In the genomic region with DNA sequence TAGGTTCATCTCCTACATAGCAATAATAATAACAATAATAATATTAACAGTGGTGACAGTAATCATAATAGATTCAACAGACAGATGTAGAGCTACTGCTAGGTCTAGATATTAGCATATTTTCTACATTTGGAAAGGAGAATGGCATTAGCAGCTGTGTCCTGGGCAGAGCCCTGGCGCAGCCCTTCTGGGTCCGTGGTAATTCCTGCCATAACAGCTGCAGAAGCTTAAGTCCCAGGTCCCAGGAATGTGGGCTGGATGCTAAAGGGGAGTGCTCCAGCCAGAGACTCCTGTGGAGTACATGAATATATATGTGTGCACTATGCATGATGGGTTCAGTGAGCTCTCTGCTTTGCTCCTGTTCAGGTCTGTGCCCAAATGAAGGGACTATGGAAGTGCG, we compare ENCODE assay signal across 20 mouse cellular contexts.
DNase-seq lines count a peak whose midpoint lies in the region; ATAC-seq lines count a peak whose summit lies in the region.
"Had no signal": no experiment of that assay in that cellular context is flagged by ENCODE, and none has a peak within 500 bp of the region (broad histone marks: within the 10 kb centered on the region; RNA-seq: fewer than 3 reads in every experiment).

No protein-coding gene starts in this region.

- 83% methylated on average over 3 of the region's 3 CpGs for whole genome bisulfite sequencing in hindbrain, embryonic 10.5 days
- WGBS in hindbrain, embryonic 14.5 days: 65% methylated on average over 3 of the region's 3 CpGs
- 60% methylated on average over 3 of the region's 3 CpGs for WGBS in neural tube, embryonic 13.5 days
- WGBS in neural tube, embryonic 15.5 days: 62% methylated on average over 3 of the region's 3 CpGs
- WGBS in hindbrain, embryonic 12.5 days: 71% methylated on average over 3 of the region's 3 CpGs
- 46% methylated on average over 3 of the region's 3 CpGs for WGBS in limb, embryonic 15.5 days

- no peaks in the 10 kb centered on the region for H3K36me3 ChIP-seq in hindbrain, embryonic 10.5 days
- H3K36me3 ChIP-seq in hindbrain, embryonic 14.5 days (replicated peaks; ENCODE audit: control insufficient read depth, insufficient read depth): no peaks in the 10 kb centered on the region
- H3K36me3 ChIP-seq in neural tube, embryonic 13.5 days: no peaks in the 10 kb centered on the region
- no peaks in the 10 kb centered on the region for H3K36me3 ChIP-seq in neural tube, embryonic 15.5 days
- H3K36me3 ChIP-seq in hindbrain, embryonic 12.5 days: no peaks in the 10 kb centered on the region
- H3K36me3 ChIP-seq in limb, embryonic 15.5 days: no peaks in the 10 kb centered on the region
- H3K36me3 ChIP-seq: forebrain, embryonic 15.5 days; heart, embryonic 15.5 days; intestine, embryonic 15.5 days; midbrain, embryonic 13.5 days had no signal

- H3K4me2 ChIP-seq in hindbrain, embryonic 14.5 days (replicated peaks): no peak overlapping the region
- H3K4me2 ChIP-seq in neural tube, embryonic 13.5 days: no peak overlapping the region
- H3K4me2 ChIP-seq in neural tube, embryonic 15.5 days: no peak overlapping the region
- no peak overlapping the region for H3K4me2 ChIP-seq in hindbrain, embryonic 12.5 days (replicated peaks)
- H3K4me2 ChIP-seq in limb, embryonic 15.5 days: no peak overlapping the region
- H3K4me2 ChIP-seq: forebrain, embryonic 15.5 days; heart, embryonic 15.5 days; intestine, embryonic 15.5 days; midbrain, embryonic 13.5 days had no signal

- DNase-seq in hindbrain, embryonic 10.5 days (ENCODE audit: low spot score): no peak
- DNase-seq in hindbrain, embryonic 14.5 days (ENCODE audit: low spot score): no peak
- no peak for DNase-seq in frontal cortex, postnatal 10 days (ENCODE audit: low spot score in 2 of 2)
- DNase-seq: B cell, adult 2 months; cerebellum, adult 2 months; heart, postnatal 4 days; kidney, postnatal 4 days; layer of hippocampus, adult 9-11 months; liver, postnatal 0 days; retina, postnatal 1 day; right cerebral cortex, postnatal 4 days had no signal

- 0 out of 2 replicates have a peak, but pooled peaks cover 4% of the 10 kb centered on the region for H3K9me3 ChIP-seq in hindbrain, embryonic 10.5 days
- H3K9me3 ChIP-seq in hindbrain, embryonic 14.5 days (ENCODE audit: control insufficient read depth, low read length): no peaks in the 10 kb centered on the region
- no peaks in the 10 kb centered on the region for H3K9me3 ChIP-seq in neural tube, embryonic 13.5 days
- H3K9me3 ChIP-seq in neural tube, embryonic 15.5 days (replicated peaks): no peaks in the 10 kb centered on the region
- H3K9me3 ChIP-seq in hindbrain, embryonic 12.5 days (replicated peaks): no peaks in the 10 kb centered on the region
- no peaks in the 10 kb centered on the region for H3K9me3 ChIP-seq in limb, embryonic 15.5 days
- H3K9me3 ChIP-seq: forebrain, embryonic 15.5 days; heart, embryonic 15.5 days; intestine, embryonic 15.5 days; midbrain, embryonic 13.5 days had no signal

- H3K27me3 ChIP-seq in hindbrain, embryonic 10.5 days (ENCODE audit: insufficient read depth, poor library complexity, severe bottlenecking): 0 out of 2 replicates have a peak, but pooled peaks cover 4% of the 10 kb centered on the region
- no peaks in the 10 kb centered on the region for H3K27me3 ChIP-seq in hindbrain, embryonic 14.5 days (ENCODE audit: control insufficient read depth, insufficient read depth, low read length)
- no peaks in the 10 kb centered on the region for H3K27me3 ChIP-seq in neural tube, embryonic 13.5 days
- no peaks in the 10 kb centered on the region for H3K27me3 ChIP-seq in neural tube, embryonic 15.5 days (replicated peaks)
- no peaks in the 10 kb centered on the region for H3K27me3 ChIP-seq in hindbrain, embryonic 12.5 days
- H3K27me3 ChIP-seq in limb, embryonic 15.5 days: no peaks in the 10 kb centered on the region
- H3K27me3 ChIP-seq: forebrain, embryonic 15.5 days; heart, embryonic 15.5 days; intestine, embryonic 15.5 days; midbrain, embryonic 13.5 days had no signal

- H3K4me1 ChIP-seq in hindbrain, embryonic 10.5 days (replicated peaks): peaks cover 10% of the 10 kb centered on the region
- H3K4me1 ChIP-seq in hindbrain, embryonic 14.5 days (replicated peaks; ENCODE audit: control insufficient read depth, insufficient read depth, low read length): peaks cover 7% of the 10 kb centered on the region
- H3K4me1 ChIP-seq in neural tube, embryonic 13.5 days (replicated peaks): peaks cover 22% of the 10 kb centered on the region
- H3K4me1 ChIP-seq in neural tube, embryonic 15.5 days: peaks cover 23% of the 10 kb centered on the region
- H3K4me1 ChIP-seq in hindbrain, embryonic 12.5 days: peaks cover 11% of the 10 kb centered on the region
- peaks cover 26% of the 10 kb centered on the region for H3K4me1 ChIP-seq in limb, embryonic 15.5 days
- H3K4me1 ChIP-seq: intestine, embryonic 15.5 days; midbrain, embryonic 13.5 days had no signal

- no peak overlapping the region for H3K9ac ChIP-seq in hindbrain, embryonic 14.5 days
- H3K9ac ChIP-seq in neural tube, embryonic 13.5 days: no peak overlapping the region
- H3K9ac ChIP-seq in neural tube, embryonic 15.5 days (replicated peaks): no peak overlapping the region
- no peak overlapping the region for H3K9ac ChIP-seq in hindbrain, embryonic 12.5 days
- H3K9ac ChIP-seq in limb, embryonic 15.5 days: no peak overlapping the region
- H3K9ac ChIP-seq: forebrain, embryonic 15.5 days; heart, embryonic 15.5 days; intestine, embryonic 15.5 days; liver, postnatal 0 days; midbrain, embryonic 13.5 days had no signal

- peak overlapping the region; percentile 50; the same call in 1 of the 2 replicates for H3K27ac ChIP-seq in hindbrain, embryonic 10.5 days
- H3K27ac ChIP-seq in hindbrain, embryonic 14.5 days: no peak overlapping the region
- 0 out of 2 replicates have a peak overlapping the region, but pooled peaks have one; percentile 19 for H3K27ac ChIP-seq in neural tube, embryonic 13.5 days (replicated peaks)
- H3K27ac ChIP-seq in neural tube, embryonic 15.5 days (replicated peaks): no peak overlapping the region; the same call in 1 of the 2 replicates
- no peak overlapping the region for H3K27ac ChIP-seq in hindbrain, embryonic 12.5 days
- peak overlapping the region; percentile 43; the same call in 1 of the 2 replicates for H3K27ac ChIP-seq in limb, embryonic 15.5 days
- H3K27ac ChIP-seq: forebrain, embryonic 15.5 days; heart, embryonic 15.5 days; intestine, embryonic 15.5 days; midbrain, embryonic 13.5 days had no signal

- H3K4me3 ChIP-seq in hindbrain, embryonic 10.5 days: no peak overlapping the region
- H3K4me3 ChIP-seq in hindbrain, embryonic 14.5 days (replicated peaks; ENCODE audit: low read length): no peak overlapping the region
- H3K4me3 ChIP-seq in neural tube, embryonic 13.5 days: no peak overlapping the region
- H3K4me3 ChIP-seq in neural tube, embryonic 15.5 days (replicated peaks): no peak overlapping the region
- H3K4me3 ChIP-seq in hindbrain, embryonic 12.5 days: no peak overlapping the region
- H3K4me3 ChIP-seq in limb, embryonic 15.5 days: no peak overlapping the region
- H3K4me3 ChIP-seq: forebrain, embryonic 15.5 days; heart, embryonic 15.5 days; intestine, embryonic 15.5 days; midbrain, embryonic 13.5 days had no signal

- ATAC-seq in hindbrain, embryonic 14.5 days (ENCODE audit: low FRiP score): no peak
- ATAC-seq in neural tube, embryonic 13.5 days (ENCODE audit: low read depth): no peak
- no peak for ATAC-seq in neural tube, embryonic 15.5 days (ENCODE audit: low FRiP score)
- 0 out of 2 replicates have a peak, but pooled peaks have one; percentile 25 for ATAC-seq in hindbrain, embryonic 12.5 days (ENCODE audit: low FRiP score)
- peak; percentile 73 for ATAC-seq in limb, embryonic 15.5 days (ENCODE audit: insufficient number of reproducible peaks, low FRiP score, low TSS enrichment, low read depth)
- ATAC-seq in frontal cortex, adult (ENCODE audit: low TSS enrichment): no peak
- ATAC-seq: intestine, embryonic 15.5 days; liver, postnatal 0 days; midbrain, embryonic 13.5 days had no signal

Comparison
In these comparisons a context has a peak if more than half of its experiments do, and no peak if none do; other contexts are left out.
1. H3K27ac ChIP-seq: peak in hindbrain, embryonic 10.5 days (single experiment), neural tube, embryonic 13.5 days (single experiment) and limb, embryonic 15.5 days (single experiment); none in hindbrain, embryonic 14.5 days (single experiment), neural tube, embryonic 15.5 days (single experiment) and hindbrain, embryonic 12.5 days (single experiment).
2. ATAC-seq: peak in hindbrain, embryonic 12.5 days (single experiment) and limb, embryonic 15.5 days (single experiment); none in hindbrain, embryonic 14.5 days (single experiment), neural tube, embryonic 13.5 days (single experiment), neural tube, embryonic 15.5 days (single experiment) and frontal cortex, adult (single experiment).